Mouse (Mus musculus) kidney, embryonic 15.5 days (tissue): ENCODE measurements at regions not wholly inside any gene's neighbourhood (a gene's known extent, or its start where the extent isn't known, plus 50 kb on each side); places are given as distances from the start of the nearest gene placed in this dataset.

Source experiments
- ATAC-seq: fragments of 200-750 bp; cut with Nextera tagmentation; replicated peaks from 2 replicates; pipeline ENCODE4 v1.8.0; 2017; ENCODE audit warnings: moderate TSS enrichment; ENCODE audit not compliant: low FRiP score
- H3K27ac ChIP-seq: fragments of 300-500 bp; sonication (generic); 2 replicates; pipeline ENCODE4 v1.5.1; 2015; ENCODE audit warnings: mild to moderate bottlenecking, inconsistent platforms
- H3K27me3 ChIP-seq: fragments of 300-500 bp; sonication (generic); 2 replicates; pipeline ENCODE4 v1.6.1; 2015; ENCODE audit warnings: inconsistent platforms
- H3K36me3 ChIP-seq: fragments of 300-500 bp; sonication (generic); 2 replicates; pipeline ENCODE4 v1.6.1; 2015; ENCODE audit warnings: inconsistent platforms
- H3K4me1 ChIP-seq: fragments of 300-500 bp; sonication (generic); 2 replicates; pipeline ENCODE4 v1.6.1; 2015; ENCODE audit warnings: inconsistent platforms
- H3K4me2 ChIP-seq: fragments of 300-500 bp; sonication (generic); 2 replicates; pipeline ENCODE4 v1.6.1; 2015; ENCODE audit warnings: moderate library complexity, mild to moderate bottlenecking, inconsistent platforms
- H3K4me3 ChIP-seq: fragments of 300-500 bp; sonication (generic); replicated peaks from 2 replicates; pipeline ENCODE4 v1.5.1; 2015; ENCODE audit warnings: mild to moderate bottlenecking, inconsistent platforms
- H3K9ac ChIP-seq: fragments of 300-500 bp; sonication (generic); 2 replicates; pipeline ENCODE4 v1.6.1; 2015; ENCODE audit warnings: mild to moderate bottlenecking, inconsistent platforms
- H3K9me3 ChIP-seq: fragments of 300-500 bp; sonication (generic); replicated peaks from 2 replicates; pipeline ENCODE4 v1.6.1; 2016; ENCODE audit warnings: inconsistent platforms
- WGBS: fragments of 180-500 bp; shearing (Covaris S2); methylation state at CpG from one replicate; pipeline ENCODE4 v1.1.7; 2015; ENCODE audit warnings: mixed read lengths; 5-methylcytosine and 5-hydroxymethylcytosine counted together

DNA sequence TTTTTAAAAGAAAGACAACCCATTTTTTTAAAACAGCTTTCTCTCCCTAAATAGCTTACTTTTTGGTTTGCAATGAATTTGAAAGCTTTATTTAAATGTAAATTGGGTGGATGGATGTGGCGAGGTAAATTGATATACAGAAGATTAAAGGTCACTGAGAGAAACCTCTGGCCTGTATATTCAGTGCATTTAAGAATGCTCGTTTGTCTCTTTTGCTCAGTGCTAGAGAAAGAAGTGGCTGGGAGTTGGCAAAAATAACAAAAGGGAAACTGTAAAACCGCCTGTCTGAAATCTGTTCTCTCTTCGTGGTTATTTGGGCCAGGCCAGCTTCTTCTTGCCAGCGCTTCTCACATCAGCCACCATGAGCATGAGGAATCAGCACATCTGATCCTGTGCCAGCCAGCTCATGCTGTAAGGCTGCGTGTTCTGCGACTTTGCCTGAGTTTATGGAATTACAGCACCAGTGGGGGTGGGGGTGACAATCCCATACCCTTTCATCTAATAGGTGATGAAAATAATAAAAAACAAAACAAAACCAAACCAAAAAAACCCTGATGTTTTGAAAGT lies 62.7 kb upstream of the Cul1 start:
- no peak overlapping the region for H3K9ac ChIP-seq
- no peaks in the 10 kb centered on the region for H3K36me3 ChIP-seq
- peaks cover 12% of the 10 kb centered on the region for H3K4me1 ChIP-seq
- H3K27ac ChIP-seq, result no peak overlapping the region
- no peak for ATAC-seq
- no peaks in the 10 kb centered on the region for H3K9me3 ChIP-seq
- WGBS, result 32% methylated on average over 7 of the region's 7 CpGs
- H3K27me3 ChIP-seq, result no peaks in the 10 kb centered on the region
- no peak overlapping the region for H3K4me2 ChIP-seq
- H3K4me3 ChIP-seq, result no peak overlapping the region

DNA sequence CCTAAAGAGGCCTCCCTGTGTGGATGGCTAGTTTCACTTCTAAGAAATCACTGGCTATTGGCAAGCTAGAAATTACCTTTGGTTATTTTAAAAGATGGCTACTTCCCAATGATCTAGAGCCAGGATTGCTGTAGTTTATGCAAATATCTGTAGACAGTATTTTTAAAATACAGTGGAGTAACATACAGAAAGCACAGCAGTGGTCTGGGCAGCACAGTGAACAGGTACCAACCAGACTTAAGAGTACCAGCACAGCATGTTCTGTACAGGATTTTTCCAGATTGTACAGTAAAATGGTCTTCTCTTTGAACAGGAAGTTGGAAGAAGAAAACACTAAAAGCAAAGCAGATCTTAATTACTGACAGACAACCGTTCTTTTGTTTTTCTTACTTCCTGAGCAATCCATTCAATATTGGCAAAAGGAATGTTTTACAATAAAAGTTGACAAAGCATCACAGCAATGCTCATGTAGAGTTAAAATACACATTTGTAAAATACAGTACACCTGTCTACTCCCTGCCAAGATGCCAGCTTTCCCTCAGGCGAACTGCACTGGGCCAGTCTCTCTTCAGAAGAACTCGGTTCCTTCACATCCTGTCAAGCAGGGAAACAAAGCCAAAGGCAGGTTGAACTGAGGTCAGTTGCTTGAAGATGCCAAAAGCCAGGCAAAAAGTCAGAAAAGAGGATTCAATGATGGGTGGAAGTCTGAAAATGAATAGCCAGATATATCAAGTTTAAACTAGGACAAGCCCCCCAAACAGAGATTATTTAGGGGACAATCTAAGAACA lies 62.0 kb upstream of the Cul1 start:
- no peaks in the 10 kb centered on the region for H3K36me3 ChIP-seq
- 44% methylated on average over 3 of the region's 3 CpGs for WGBS
- H3K9me3 ChIP-seq, result no peaks in the 10 kb centered on the region
- H3K27me3 ChIP-seq, result no peaks in the 10 kb centered on the region
- no peak for ATAC-seq
- peaks cover 14% of the 10 kb centered on the region for H3K4me1 ChIP-seq
- H3K4me2 ChIP-seq, result no peak overlapping the region
- no peak overlapping the region for H3K4me3 ChIP-seq
- H3K9ac ChIP-seq, result no peak overlapping the region
- H3K27ac ChIP-seq, result no peak overlapping the region

DNA sequence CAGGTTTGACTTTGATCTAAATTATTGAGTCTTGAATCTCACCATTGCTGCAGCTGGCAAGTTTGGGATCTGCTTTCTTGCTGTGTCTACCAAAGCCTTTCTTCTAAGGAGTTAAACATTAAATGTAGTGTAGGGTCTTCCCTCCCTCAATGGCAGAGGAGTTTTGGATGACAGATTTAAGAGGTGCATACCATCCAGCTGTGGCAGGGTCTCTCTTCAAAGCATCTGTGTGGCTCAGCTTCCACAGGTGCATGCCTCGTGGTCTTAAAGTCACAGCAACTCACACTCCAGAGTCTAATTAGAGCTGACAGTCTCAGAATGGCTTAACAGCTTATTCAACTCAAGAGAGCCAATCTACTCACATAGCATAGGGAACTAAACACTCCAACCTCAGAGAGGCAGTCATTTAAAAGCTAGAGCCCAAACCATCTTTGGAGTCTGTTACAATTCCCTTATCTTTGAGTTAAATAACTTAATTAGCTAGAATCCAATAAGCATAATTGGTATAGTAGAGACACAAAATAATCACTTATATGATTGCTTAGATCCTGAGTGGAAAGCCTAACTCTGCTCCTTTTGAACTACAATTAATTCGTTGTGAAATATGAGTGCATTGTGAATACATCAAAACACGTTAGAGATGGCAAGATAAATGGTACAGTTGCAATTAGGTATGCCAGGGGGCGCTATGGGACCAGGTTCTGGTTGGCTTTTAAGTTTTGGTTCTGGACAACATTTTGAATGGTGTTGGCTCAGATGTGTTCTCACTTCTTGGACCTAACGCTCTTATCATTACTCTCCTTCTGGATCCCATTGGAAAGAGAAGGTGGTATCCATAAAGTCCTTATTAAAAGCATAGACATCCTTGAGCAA lies 57.5 kb upstream of the Cul1 start:
- no peak overlapping the region for H3K4me2 ChIP-seq
- 37% methylated on average over 5 of the region's 5 CpGs for WGBS
- peak; percentile 86 for ATAC-seq
- H3K9me3 ChIP-seq, result no peaks in the 10 kb centered on the region
- 0 out of 2 replicates have a peak overlapping the region, but pooled peaks have one; percentile 34 for H3K27ac ChIP-seq
- H3K36me3 ChIP-seq, result no peaks in the 10 kb centered on the region
- H3K9ac ChIP-seq, result no peak overlapping the region
- no peak overlapping the region for H3K4me3 ChIP-seq
- H3K27me3 ChIP-seq, result no peaks in the 10 kb centered on the region
- H3K4me1 ChIP-seq, result peaks cover 11% of the 10 kb centered on the region
